Mouse (Mus musculus) c-Kit-positive CD71-positive TER-119-positive erythroid progenitor cells, embryonic 14.5 days (primary cell): ENCODE results near the gene Cacna1h.

Experiments
- DNase-seq: peaks from one replicate; pipeline ENCODE4 v3.0.0-alpha.2; 2013; ENCODE audit warnings: low spot score

Gene Cacna1h

DNA sequence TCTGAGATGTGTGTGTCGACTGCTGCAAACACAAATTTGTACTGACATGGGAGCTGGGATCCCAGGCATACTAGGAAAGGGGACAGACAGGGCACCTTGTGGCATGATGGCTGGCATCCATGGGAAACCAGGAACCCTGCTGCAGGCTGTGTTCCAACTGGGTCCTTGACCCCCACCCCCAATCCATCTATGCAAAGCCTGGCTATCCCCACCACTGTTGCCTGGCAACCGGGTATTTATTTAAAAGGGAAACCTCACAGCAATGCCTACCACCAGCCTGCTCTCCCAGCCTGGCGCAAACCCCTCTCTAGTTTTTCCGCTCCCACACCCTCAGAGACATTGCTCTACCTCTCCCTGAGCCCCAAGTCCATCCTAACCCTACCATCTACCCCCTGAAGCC lies 26.2 kb downstream of the Cacna1h start:
- DNase-seq, result no peak

- no peak for DNase-seq
Observed at GRCm38 (mm10) chr17:25406011-25406441, 27.6 kb downstream of the Cacna1h start.

GRCm38 (mm10) chr17:25405224-25405895 lies 28.2 kb downstream of the Cacna1h start:
- no peak for DNase-seq

DNA sequence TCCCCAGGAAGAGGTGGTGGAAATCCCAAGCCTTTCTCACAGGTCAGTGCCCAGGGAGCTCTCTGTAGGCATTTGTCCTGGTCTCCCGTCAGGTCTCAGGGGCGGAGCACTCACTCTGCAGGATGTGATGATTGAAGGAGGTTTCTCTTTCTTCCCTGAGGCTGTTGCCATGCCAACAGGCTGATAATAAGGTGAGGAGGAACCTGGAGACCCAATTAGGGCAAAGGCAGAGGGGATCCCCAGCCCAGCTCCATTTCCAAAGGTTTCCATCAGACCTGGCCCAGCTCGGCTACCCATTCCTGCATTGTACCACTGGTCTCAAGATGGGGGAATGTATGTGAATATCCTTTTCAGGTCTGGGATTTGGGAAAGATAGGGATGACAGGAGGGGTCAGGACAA lies 29.4 kb downstream of the Cacna1h start:
- no peak for DNase-seq

- no peak for DNase-seq
Observed at GRCm38 (mm10) chr17:25402224-25402623, 31.4 kb downstream of the Cacna1h start.

DNA sequence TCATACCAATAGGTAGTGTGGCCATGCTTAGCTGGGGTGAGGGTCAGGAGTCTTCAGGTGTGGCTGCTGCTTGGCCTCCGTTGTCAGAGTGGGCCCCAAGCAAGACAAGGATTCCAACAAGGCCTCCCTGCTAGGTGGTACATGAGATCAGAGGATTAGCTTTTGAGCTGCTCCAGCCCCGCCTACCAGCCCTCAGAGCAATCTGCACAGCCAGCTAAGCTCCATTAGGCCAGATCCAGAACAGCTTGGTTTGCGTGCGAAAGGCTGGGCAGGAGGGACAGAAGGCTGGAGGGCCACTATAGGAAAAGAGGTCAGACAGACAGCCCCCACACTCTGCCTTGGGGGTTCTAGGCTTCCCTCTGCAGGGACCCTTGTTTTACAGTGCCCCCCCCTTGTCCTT lies 32.1 kb downstream of the Cacna1h start:
- DNase-seq, result no peak

DNA sequence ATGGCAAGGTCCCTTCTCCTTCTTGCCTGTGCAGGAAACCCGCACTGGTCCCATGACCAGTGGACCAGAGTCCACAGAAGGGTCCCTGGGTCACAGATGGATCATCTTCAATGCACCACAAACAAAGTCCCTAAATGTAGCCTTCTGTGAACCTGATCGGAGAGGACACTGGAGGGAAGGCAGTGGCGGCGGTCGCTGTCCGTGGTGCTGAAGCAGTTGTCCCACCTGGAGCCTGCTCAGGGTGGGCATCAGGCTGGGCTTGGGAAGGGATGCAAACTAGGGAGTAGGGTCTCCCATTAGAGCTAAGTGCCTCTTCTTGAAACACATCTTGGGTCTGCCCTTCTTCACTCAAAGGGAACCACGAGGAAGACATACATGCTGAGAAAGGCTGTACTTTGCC lies 33.1 kb downstream of the Cacna1h start:
- peak; percentile 29 for DNase-seq

GRCm38 (mm10) chr17:25398520-25398838 lies 35.1 kb downstream of the Cacna1h start:
- DNase-seq, result no peak

- DNase-seq, result peak; percentile 59
Observed at GRCm38 (mm10) chr17:25397804-25398519, 35.6 kb downstream of the Cacna1h start.

DNA sequence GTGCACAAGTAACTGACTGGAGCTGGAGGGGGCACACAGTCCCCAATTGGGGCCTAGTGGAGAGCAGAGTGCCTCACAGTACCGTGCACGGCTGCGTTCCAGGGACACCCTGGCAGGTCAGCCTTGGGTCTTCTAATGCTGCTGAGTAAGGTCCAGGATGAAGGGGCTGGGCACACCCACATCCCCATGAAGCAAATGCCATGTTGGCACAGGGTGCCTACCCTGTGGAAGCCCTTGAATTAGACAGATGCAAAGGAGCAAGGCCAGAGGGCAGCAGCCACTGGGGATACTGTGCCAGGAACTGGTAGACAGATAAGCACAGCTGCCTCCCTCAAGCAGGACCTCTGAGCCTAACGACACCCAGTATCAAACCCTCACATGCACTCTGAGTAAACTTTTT lies 39.1 kb downstream of the Cacna1h start:
- DNase-seq, result no peak

DNA sequence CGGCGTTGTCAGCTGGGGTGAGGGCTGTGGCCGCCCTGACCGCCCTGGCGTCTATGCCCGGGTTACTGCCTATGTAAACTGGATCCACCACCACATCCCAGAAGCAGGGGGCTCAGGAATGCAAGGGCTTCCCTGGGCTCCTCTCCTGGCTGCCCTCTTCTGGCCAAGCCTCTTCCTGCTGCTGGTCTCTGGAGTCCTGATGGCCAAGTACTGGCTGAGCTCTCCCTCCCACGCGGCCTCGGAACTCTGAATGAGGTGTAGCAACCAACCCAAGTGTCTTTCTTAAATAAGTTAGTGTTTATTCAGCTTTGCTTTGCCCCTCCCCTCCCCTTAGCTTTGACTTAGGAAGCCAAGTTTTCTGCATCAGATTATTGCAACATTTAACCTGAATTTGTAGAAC lies 59.6 kb downstream of the Cacna1h start:
- DNase-seq, result no peak

DNA sequence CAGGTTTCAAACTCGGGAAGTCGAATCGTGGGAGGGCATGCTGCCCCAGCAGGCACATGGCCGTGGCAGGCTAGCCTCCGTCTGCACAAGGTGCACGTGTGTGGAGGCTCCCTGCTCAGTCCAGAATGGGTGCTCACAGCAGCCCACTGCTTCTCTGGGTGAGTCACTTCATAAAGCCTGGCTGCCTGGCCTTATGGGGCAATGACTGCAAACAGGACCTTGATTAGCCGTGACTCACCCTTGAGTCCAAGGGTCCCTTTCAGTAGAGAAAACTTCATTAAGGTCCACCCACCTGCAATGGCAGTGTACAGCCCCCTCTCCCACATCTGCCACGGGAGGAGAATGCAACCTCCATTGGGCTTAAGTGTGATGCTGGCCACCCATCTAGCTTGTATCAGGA lies 61.1 kb downstream of the Cacna1h start:
- DNase-seq, result no peak

DNA sequence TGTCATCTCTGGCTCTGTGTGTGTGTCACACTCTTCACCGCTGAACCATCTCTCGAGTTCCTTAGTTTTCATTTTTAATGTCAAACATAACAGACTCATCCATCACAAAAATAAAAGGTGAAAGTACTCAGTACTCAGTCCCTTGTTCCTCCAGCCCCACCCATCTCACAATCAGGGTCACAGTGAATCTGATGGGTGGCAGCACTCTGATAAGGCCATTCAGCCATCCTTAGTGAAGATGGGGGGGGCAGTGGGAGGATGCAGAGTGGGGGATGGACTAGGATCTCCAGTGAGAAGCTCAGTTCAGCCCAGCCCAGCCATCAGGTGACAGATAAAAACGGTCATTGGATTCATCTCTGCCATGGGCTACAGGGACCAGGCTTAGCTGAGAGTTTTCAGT lies 64.6 kb downstream of the Cacna1h start, which contains the start of gene Tpsg1:
TSS of gene Tpsg1 (plus strand) at position 301 of the 400 bp plus-strand sequence.
- DNase-seq, result no peak

DNA sequence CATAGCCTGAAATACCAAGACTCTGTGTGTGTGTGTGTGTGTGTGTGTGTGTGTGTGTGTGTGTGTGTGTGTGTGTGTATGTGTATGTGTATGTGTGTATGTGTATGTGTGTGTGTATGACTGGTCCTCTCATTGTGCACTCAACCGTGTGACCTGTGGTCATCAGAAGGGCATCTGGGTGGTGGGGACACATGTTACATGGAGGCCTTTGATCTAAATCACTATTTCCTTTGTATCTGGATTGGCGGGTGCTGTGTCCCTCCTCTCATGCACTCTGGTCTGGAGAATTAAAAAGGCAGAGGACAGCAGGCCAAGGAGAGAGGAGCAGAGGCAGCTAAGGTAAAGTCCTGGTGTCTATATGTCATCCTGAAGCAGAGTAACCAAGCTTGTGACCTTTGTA lies 67.6 kb downstream of the Cacna1h start, which contains the start of gene Tpsb2:
TSS of gene Tpsb2 (plus strand) at position 301 of the 400 bp plus-strand sequence.
- DNase-seq, result no peak

- DNase-seq, result peak; percentile 10
Observed at GRCm38 (mm10) chr17:25363726-25364125, 69.9 kb downstream of the Cacna1h start.

GRCm38 (mm10) chr17:25361291-25361690 lies 72.3 kb downstream of the Cacna1h start:
- DNase-seq, result no peak

DNA sequence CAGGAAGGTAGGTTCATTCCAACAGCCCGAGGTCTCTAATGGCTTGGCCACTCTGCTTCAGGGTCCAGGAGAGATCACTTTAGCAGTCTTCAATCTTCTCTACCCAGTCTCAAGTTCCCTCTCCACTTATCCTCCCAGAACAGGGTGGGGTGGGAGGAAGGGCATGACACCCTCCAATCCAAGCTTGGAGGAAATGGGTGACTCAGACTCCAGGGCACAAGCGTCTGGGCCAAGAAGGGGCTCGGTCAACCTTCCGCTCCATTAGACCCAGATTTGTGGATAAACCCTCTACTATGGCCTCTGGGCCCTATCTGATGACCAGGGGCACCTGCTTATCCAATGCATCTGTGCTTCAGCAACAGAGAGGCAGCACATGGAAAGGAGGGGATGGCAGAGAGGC lies 88.1 kb downstream of the Cacna1h start, which contains the start of gene Tpsab1:
TSS of gene Tpsab1 (minus strand) at position 101 of the 400 bp plus-strand sequence.
- DNase-seq, result no peak

DNA sequence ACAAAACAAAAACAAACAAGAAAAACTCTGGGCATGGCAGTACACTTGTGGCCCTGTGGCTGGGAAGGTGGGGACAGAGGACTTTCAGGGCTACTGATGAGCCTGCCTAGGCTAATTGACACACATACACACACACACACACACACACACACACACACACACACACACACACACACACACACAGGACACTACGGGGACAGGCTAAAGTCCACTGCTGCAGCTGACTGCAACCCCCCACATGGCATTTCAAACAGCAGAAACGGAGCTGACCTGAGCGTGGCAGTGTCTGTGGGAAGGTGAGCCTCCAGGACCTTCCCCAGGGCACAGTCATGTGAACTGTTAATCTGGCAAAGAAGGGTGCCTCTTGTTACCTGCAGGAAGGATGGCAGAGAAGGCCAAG lies 92.1 kb downstream of the Cacna1h start:
- no peak for DNase-seq

DNA sequence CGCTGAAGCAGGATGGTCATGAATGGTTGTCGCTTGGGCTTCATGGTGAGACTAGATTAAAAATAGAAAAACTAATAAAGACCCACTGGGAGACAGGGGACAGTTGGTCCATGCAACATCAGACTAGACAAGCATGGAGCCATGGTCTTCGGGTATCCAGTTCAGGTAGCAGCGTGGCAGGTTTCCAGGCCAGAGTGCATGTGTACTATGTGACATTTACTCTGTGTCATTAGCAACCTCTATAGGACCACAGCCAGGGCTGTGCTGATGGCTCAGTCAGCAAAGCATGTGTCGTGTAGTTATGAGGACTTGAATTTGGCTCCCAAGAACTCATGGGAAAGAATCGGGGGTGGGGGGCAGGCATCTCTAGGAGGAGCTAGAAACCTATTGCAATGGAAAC lies 93.6 kb downstream of the Cacna1h start:
- DNase-seq, result no peak

DNA sequence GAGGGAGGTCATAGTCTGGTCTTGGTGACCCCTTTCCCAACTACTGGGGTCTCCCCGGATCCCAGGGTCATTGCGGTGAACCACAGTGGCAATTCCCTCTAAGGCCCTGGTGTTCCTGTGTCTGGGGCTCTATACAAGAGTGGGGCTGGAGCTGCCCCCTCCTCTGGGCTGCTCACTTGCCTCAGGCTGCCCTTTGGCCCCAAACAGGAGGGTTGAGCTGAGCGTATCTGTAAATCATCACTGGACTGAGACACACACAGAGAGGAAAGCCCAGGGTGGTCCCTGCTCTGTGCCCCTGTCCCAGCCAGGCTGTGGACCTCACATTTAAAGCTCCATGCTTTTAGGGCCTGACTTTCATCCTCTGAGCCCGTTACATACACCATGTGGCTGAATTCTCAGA lies 95.4 kb downstream of the Cacna1h start:
- no peak for DNase-seq

DNA sequence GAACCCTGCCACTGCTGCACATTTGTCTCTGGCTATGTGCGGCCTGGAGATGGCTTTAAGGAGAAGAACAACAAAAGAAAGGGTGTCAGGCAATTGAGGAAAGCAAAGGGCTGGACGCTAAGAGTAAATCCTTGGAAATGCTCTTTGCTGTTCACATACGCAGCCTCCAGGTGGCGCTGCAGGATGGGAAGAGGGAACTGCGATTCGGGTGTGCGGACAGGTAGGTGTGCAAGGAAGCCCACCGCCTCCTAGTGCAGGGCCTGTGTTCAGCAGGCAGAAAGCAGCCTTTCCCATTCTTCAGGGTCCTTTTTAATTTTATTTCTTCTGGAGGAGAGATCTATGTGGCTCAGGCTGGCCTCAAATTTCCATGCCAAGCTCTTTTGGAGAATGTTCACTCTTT lies 99.6 kb downstream of the Cacna1h start:
- peak; percentile 40 for DNase-seq

DNA sequence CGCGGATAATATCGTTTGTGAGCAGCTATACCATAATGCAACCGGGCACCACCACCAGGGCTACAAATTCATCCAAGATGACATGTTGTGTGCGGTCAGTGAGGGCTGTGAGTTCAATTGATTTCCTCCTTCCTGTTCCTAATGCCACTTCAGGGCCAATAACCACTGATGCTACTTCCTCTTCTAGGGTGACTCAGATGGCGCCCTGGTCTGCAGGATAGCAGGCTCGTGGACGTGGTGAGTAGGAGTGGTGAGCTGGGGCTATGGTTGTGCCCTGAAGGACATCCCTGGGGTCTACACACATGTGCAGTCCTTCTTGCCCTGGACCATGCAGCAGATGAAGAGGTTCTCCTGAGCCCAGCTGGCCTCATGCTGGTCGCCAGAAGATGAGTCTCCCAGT lies 101.3 kb downstream of the Cacna1h start:
- DNase-seq, result no peak
